Mouse (Mus musculus) G1E (cell line): ENCODE results near the gene Gpr65.

ENCODE experiments used
- CTCF ChIP-seq: IDR thresholded peaks from 2 replicates; pipeline ENCODE4 v1.5.1; 2012; ENCODE audit warnings: low read depth, low read length, inconsistent platforms, mixed read lengths
- GATA1 ChIP-seq: IDR thresholded peaks from 2 replicates; pipeline ENCODE4 v1.6.1; 2012; ENCODE audit warnings: borderline replicate concordance, low read length, inconsistent platforms, mixed read lengths
- GATA2 ChIP-seq: IDR thresholded peaks from 2 replicates; pipeline ENCODE4 v1.6.1; 2012; ENCODE audit warnings: low read depth, low read length, inconsistent platforms, borderline replicate concordance

- TF ChIP-seq CTCF: no peak
- no peak for TF ChIP-seq GATA1
- TF ChIP-seq GATA2: no peak
Observed at GRCm38 (mm10) chr12:98249671-98250070, 18.8 kb upstream of the Gpr65 start.
